Mouse (Mus musculus): Measurements from ENCODE around the gene Lmtk3.
A peak's percentile ranks its signal among the peaks of the same experiment; 100 is the strongest.

Lmtk3 gene

DNA sequence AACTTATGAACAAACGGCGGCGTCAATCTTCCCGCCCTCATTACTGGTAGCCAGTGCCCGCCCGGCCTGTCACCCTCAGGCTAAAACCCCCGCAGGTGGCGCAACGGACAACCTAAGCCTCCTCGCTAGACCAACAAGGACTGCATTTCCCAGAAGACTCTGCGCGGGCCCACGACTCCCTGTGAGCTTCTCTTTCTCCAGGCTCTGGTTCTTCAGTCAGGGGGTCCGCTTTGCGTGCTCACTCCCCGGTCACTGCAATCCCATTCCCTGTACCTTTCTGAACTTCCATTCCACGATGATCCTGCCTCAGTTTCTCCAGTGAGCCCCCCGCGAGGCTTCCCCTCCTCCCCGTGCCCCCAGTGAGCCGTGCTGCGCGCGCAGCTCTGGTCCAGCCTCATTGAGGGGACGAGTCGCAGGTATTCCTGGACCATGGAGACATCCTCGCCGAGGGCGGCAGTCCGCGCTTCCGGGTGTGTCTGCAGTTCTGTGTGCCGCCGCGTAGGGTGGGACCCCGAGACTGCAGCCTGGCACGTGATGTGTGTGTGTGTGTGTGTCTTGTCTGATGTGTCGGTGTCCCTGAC, at the start of gene Lmtk3:
Gene Lmtk3, plus strand, starts transcription at position 228 of the 581 bp plus-strand sequence.
- DNase-seq (ENCODE audit: extremely low read depth, low read depth): peak; percentile 10

DNA sequence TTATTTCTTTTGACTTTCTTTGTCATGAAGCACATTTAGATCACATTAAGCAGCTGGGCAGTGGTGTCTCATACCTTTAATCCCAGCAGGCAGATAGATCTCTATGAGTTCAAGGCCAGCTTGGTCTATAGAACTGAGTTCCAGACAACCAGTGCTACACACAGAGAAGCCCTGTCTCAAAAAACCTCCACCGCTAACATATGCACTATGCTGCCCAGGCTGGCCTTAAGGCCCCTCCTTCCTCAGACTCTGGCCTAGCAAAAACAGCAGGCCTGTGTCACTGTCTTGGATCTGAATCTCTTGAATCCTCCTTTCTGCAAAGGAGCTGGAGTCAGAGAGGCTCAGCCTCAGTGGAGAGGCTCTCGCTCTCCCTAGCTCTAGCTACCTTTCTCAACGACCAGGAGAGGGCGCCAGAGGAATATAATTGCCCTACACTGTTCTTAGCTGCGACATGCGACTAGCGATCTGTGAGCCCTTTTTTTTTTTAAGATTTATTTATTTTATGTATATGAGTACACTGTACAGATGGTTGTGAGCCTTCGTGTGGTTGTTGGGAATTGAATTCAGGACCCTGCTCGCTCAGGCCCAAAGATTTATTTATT, 44.3 kb upstream of the Lmtk3 start:
- peak; percentile 57 for DNase-seq (ENCODE audit: extremely low read depth, low read depth)

DNA sequence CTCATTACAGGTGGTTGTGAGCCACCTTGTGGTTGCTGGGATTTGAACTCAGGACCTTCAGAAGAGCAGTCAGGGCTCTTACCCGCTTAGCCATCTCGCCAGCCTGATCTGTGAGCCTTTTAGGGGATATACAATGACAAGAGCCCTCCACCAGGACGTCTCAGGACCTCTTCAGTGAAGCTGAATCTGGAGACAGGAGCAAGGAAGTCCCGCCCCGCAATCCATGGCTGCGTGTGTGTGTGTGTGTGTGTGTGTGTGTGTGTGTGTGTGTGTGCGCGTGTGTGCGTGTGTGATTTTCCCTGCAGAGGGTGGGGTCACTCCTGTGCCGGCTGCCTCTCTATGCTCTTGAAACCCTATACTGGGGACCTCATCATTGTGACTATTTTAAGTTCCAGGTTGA, 43.7 kb upstream of the Lmtk3 start:
- DNase-seq (ENCODE audit: extremely low read depth, low read depth): peak; percentile 39

DNA sequence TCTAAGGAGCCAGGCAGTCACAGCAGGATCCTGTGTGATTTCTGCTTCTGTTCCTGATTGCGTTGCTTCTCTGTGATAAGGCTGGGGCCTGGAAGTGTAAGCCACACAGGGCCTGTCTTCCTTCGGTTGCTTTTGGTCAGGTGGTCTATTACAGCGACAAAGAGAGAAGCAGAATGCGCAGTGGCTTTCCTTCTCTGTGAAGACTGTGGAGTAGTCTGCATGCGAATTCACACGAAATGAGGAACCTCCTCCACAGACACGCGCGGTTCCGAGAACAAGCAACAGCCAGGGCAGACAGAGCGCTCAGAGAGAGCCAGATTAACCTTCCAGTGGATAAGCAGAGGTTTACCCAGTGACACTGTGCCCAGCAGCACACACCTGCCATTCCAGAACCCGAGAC, 42.2 kb upstream of the Lmtk3 start:
- peak; percentile 30 for DNase-seq (ENCODE audit: extremely low read depth, low read depth)

DNA sequence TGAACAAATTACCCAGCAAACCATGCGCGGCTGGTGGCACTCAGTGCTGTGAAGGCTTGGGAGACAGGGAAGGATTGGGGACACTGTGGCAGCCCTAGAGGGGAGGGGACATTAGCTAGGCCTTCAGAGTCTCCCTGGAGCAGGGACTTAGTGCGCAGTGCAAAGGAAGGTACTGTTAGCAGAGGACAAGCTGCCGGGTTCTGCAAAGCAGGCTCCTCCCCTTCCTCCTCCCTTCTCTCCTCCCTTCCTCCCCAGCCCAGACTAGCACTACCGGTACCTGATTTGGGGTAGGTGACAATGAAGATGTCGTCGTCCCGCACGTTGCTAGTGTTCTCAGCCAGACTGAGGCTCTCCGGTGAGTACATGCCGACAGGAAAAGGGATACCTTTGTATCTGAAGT, 41.8 kb upstream of the Lmtk3 start:
- no peak for DNase-seq (ENCODE audit: extremely low read depth, low read depth)

DNA sequence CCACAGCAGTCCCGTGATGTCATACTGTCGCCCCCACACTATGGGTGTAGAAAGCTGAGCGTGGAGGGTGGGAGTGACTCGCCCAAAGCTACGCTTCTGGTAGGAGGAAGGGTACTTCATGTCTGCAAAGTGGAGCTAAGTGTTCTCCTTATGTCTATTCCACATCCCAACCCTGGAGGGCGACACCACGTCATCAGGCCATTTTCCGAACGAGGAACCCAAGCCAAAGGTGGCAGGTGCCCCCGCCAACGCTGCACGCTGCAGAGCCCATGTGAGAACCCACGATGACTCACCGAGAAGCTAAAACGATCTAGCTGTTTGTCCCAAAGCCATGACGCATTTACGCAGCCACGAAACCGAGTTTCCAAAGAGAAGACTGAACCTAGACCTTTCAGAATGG, 41.2 kb upstream of the Lmtk3 start:
- DNase-seq (ENCODE audit: extremely low read depth, low read depth): no peak

DNA sequence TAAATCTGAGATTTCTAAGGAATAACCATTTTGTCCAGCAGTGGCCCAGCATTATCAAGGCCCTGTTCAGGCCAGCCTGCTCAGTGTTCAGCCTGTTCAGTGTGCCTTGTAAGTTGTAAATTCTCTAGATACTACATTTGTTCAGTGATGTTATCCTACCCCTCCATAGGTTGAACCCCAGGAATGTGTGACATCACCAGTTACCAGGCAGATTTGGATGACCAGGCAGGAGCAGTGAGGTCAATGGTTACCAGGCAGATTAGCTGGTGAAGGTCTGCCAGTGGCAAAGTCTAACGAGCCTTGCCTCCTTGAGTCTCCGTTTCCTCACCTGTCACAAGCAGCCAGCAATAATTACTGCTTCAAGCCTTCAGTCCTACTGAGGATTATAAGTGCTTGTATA, 39.2 kb upstream of the Lmtk3 start:
- DNase-seq (ENCODE audit: extremely low read depth, low read depth): peak; percentile 49

DNA sequence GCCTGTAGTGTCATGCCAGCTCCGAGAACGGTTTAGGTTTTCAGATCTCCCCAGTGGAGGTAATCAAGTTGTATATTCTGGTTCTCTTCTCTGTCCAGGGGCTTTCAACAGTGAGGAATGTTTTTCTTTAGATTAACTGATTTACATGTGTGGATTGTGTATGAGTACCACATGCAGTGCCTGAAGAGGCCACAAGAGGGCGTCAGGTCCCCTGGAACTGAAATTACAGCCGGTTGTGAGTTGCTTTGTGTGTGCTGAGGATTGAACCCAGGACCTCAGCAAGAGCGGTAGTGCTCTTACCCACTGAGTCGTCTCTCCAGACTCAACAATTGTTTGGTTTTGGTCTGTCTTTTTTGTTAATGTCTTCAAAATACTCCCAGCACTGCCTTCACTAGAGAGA, 37.0 kb upstream of the Lmtk3 start:
- DNase-seq (ENCODE audit: extremely low read depth, low read depth): no peak

DNA sequence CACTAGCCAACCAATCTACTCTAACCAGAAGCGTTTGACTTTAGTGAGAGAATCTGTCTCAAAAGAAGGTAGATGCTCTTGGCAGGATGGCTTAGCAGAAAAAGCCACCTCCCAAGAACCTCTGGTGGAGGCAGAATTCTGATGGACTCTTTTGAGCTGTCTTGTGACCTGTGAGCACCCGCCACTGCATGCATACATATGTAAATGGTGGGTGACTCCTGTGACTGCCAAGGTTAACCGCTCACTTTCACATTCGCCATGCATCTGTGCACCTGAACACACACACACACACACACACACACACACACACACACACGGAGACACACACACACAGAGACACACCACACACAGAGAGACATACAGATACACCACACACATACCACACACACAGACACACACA, 36.1 kb upstream of the Lmtk3 start:
- DNase-seq (ENCODE audit: extremely low read depth, low read depth): no peak

DNA sequence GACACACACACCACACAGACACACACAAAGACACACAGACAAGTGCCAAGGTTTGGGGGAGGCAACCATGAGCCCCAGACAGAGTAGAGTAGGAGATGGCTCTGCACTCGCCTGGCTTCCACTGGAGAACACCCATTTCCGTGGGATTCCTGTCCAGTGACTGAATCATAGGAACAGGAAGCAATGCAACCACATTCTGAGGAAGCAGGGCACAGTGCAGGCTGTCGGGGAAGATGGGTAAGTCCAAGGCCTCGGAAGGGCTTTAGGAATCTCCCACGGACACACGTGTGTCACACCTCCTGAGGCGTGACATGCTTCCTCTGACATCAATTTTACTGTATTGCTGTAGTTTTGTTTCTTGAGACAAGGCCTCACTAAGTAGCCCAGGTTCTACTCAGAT, 35.4 kb upstream of the Lmtk3 start:
- DNase-seq (ENCODE audit: extremely low read depth, low read depth): no peak

DNA sequence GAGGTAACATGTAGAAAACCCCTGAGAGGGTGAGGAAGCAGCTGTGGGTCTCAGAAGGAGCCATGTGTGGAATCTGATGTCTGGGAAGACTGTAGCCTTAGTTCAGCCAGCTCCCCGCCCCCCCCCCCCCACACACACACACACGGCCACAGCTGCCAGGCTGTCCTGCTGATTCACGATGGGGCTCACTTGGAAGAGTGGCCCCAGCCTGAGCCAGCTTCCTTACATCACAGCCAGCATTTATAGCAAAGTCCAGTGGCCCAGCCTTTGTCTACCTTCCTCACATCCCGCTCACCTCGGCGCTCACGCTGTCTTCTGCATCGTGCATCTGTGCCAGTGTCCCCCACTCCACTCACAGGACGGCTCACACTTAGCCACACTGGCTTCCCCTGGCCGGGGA, 34.1 kb upstream of the Lmtk3 start:
- DNase-seq (ENCODE audit: extremely low read depth, low read depth): no peak

DNA sequence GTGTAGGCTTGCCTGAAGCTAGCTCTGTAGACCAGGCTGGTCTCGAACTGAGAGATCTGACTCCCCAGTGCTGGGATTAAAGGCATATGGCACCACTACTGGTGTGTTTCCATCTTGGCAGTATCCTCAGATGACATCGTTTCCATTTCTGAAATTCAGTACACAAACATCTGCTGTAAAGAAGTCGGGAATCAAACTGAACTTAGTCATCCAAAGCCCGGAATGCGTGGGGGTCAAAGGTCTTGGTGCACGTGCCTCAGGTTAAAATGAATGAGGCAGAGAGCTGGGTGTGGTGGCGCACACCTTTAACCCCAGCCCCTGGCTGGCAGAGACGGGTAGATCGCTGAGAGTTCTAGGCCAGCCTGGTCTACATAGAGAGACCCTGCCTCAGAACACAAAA, 33.4 kb upstream of the Lmtk3 start:
- no peak for DNase-seq (ENCODE audit: extremely low read depth, low read depth)

DNA sequence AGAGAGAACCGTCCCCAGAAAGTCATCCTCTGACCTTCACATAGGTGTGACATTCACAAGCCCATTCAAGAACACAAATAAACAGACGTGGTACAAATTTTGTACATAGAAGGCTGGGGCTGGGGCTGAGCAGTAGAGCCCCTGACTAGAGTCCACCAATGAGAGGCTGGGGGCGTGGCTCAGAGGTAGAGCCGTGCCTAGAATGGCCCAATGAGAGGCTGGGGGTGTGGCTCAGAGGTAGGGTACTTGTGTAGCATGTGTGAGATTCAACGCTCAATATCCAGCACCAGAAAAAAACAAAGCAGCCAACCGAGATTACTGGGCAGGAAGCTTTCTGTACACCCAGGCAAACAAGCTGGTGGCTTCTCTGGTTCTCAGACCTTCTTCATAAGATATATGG, 27.8 kb upstream of the Lmtk3 start:
- DNase-seq (ENCODE audit: extremely low read depth, low read depth): no peak

DNA sequence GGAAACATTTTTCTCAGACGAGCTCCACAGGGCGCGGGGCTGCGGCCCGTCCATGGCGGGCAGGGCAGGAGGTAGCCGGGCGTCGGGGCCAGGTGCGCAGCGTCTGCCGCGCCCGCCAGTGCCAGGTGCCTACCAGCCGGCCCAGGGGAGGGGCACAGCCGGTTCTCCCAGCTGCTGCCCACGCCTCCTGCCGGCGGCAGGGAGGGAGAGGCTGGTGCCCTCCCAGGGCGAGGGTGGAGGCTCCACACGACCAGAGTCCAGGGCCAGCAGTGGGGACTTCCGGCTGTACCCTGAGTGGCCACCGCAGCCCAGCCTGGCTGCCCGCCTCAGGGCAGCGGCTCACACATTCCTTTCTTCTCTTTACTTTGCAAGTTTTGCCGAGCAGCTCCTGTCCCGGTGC, 24.1 kb upstream of the Lmtk3 start:
- no peak for DNase-seq (ENCODE audit: extremely low read depth, low read depth)

DNA sequence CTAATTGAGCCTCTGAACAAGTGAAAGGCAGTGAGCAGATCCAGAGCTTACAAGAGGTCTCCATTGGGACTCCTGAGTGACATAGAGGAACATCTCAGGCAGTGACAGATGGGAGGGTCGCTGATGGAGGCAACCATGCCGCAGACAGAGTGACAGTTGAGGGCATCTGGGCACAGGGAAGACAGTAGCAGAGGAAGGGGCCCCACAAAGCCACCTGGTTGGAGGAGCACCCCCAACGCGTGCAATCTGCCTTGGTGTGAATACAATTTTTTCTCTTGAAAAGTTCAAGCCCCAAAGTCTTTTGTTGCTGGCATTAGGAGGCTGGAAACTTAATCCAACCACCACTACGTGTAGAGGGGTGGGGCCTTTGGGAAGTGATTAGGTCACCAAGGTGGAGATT, 23.4 kb upstream of the Lmtk3 start:
- no peak for DNase-seq (ENCODE audit: extremely low read depth, low read depth)

DNA sequence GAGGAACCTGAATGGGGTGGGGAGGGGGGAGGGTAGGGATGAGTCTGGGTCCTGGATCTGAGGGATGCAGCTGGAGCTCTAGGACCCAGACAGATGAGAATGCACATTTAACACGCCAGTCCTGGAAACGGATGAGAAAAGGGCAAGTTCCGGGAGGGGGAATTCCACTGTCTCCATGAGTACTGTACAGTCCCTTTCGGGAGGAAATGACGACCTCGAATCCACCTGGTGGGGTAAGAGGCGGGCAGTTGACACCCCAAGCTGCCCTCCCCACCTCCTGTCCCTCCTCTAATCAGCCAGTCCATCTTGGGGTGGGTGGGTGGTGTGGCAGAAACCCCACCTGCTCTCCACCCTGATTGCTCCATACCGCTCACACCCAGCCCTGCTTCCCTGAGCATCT, 17.5 kb upstream of the Lmtk3 start:
- no peak for DNase-seq (ENCODE audit: extremely low read depth, low read depth)

DNA sequence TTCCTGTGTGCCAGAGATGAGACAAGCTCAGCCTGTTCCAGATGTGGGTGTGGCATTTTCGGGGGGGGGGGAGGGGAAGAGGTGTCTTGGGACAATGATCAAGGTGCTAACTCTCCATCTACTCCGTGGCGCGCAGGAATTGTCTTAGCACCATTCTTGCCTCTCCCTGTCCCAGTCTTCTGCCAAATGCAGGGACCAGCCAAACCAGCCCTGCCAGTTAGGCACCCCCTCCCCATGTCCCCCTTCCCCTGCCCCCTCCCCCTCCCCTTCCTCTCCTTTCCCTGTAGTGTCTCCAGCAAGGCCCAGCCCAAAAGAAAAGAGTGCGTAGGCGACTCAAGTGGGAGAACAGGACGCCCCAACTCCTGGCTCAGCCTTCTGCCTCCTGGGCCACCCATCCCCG, 16.8 kb upstream of the Lmtk3 start:
- no peak for DNase-seq (ENCODE audit: extremely low read depth, low read depth)

DNA sequence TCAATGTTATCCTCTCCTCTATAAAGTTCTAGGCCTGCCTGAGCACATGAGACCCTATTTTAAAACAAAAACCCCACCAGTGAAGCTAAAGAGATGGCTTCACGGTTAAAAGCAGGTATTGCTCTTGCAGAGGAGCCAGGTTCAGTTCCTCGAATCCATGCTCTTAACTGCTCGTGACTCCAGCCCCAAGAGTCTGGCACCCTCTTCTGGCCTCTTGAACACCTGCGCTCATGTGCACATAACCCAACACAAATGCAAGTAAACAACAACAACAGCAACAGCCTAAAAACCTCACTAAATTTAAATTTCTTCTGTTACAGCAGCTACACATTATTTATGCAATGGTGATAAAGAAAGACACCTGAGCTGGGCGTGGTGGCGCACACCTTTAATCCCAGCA, 16.0 kb upstream of the Lmtk3 start:
- DNase-seq (ENCODE audit: extremely low read depth, low read depth): no peak

DNA sequence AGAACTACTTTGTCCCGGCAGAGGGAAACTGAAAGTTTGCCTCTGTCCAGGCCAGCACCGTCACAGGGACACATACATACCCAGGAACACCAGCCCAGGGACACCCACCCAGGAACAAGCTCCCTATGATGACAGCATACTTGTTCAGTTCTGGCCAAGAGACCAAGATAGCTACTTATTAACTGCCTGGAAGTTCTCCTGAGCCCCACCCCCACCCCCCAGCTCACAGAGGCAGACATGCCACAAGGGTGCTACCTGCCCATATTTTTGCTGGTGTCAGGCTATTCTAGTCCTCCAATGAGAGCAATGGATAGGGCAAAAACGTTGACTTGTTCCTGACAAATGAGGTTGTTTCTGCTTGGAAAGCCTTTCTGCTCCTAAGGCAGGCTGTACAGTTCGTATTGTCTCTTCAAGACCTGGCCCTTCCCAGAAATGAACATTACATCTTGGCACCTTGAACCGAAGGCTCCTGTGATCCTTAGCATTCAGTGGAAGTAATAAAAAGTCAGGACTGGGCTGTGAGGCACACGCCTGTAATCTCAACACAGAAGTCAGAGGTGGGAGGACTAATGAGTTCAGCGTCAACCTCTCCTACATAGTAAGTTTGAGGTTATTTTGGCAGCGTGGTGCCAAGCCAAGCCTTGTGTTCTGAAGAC, 13.0 kb upstream of the Lmtk3 start:
- no peak for DNase-seq (ENCODE audit: extremely low read depth, low read depth)

DNA sequence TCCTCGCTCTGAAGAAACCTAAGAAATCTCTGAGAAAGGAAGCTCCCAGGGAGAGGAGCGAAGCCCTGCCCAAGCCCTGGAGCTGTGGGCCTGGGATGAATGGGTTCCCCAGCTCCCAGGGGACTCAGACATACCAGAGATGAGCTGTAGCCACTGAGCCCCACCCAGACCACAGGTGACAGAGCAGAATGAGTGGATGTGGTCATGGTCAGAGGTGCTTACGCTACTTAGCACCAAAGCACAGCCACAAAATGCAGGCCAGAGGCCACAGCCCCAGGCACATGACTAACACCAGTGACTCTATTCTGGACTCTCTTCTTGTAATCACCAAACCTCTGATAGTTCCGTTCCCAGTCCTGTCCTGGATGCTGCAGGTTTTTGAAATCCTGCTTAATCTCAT, 12.4 kb upstream of the Lmtk3 start:
- DNase-seq (ENCODE audit: extremely low read depth, low read depth): no peak

DNA sequence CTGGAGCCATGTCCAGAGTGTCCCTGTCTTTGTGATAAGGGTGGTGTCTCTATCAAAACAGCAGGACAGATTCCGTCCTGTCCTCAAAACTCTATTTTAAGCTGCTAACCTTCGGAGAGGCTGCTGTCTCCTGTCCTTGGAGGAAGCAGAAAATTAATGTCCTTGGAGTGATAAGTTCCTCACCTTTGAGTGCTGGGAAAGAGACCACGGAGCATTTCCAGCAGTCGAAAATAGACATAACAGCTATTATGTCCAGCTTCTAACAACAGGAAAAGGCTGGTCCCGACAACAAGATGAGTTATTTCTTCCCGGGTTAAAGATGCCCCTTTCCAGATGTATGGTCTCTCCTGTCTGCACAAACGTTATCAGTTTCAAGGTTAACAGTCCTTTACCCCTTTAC, 8.3 kb upstream of the Lmtk3 start:
- no peak for DNase-seq (ENCODE audit: extremely low read depth, low read depth)

DNA sequence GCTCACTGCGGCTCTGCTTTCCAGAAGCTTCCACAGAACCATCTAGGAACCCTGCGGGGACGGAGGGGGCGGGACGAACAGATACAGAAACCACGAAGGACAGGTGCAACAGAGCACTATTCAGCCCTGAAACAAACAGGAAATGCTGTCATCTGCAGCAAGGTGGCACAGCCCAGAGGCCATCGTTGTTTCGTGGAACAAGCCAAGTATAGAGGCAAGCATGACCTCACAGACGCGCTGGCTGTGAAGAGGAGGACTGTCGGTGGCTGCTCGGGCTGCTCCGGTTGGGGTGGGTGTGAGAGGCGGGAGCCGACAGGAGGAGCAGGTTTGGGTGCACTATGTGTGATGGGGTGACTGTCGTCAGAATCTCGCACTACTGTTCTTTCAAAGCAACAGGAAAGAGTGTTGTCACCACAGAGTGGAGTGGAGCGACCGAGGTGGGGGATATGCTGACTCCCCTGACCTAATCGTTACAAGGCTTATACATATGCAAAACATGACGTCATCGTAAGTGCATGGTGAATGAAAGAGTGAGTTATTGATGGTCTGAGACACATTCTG, 4.4 kb upstream of the Lmtk3 start:
- no peak for DNase-seq (ENCODE audit: extremely low read depth, low read depth)

DNA sequence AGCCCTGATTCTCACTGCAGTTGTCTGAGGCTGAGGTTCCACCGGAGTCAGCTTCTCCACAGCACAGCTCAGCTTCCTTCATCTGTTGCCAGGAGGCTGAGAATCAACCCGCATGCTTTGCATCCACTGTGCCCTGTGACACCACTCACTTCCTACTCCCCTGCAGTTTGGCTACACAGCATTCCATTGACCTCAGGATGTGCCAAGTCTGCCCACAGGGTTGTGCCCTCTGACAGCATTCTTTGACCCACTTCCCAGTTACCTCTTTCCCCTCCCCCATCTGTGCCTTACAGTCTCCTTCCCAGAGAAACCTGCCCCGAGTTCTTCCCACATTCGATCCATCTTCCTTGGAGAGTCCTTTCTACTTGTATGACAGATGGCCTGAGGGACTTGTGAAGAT, 1.3 kb upstream of the Lmtk3 start:
- no peak for DNase-seq (ENCODE audit: extremely low read depth, low read depth)
